ENCODE assay signal across 8 mouse cellular contexts in genomic region chr12:98258371-98258844, GRCm38 (mm10). TPM values are rescaled to one million over a fixed set of nuclear protein-coding genes. Genes with fewer than 3 reads are reported as not detected.
DNase-seq lines count a peak whose midpoint lies in the region; ATAC-seq lines count a peak whose summit lies in the region.

No protein-coding gene starts in this region.

- H3K27me3 ChIP-seq in heart, embryonic 10.5 days (ENCODE audit: insufficient read depth, poor library complexity, severe bottlenecking): no peaks in the 10 kb centered on the region
- no peaks in the 10 kb centered on the region for H3K27me3 ChIP-seq in intestine, embryonic 14.5 days (replicated peaks; ENCODE audit: control insufficient read depth, insufficient read depth, low read length)

- intact Hi-C loops in gastrocnemius, postnatal 14 days (cut with DNase I; ENCODE audit: low total_unique reads): no loop called here

- 1% methylated on average over 8 of the region's 8 CpGs for WGBS in heart, embryonic 10.5 days
- WGBS in intestine, embryonic 14.5 days: under 1% methylated on average over 8 of the region's 8 CpGs

- peaks cover 4% of the 10 kb centered on the region for H3K4me1 ChIP-seq in heart, embryonic 10.5 days
- no peaks in the 10 kb centered on the region for H3K4me1 ChIP-seq in intestine, embryonic 14.5 days (replicated peaks; ENCODE audit: control insufficient read depth, insufficient read depth, low read length)

- H3K4me3 ChIP-seq in heart, embryonic 10.5 days: peak overlapping the region; percentile 91
- H3K4me3 ChIP-seq in intestine, embryonic 14.5 days (ENCODE audit: low read depth, low read length): peak overlapping the region; percentile 91

- H3K9me3 ChIP-seq in heart, embryonic 10.5 days: no peaks in the 10 kb centered on the region
- no peaks in the 10 kb centered on the region for H3K9me3 ChIP-seq in intestine, embryonic 14.5 days (ENCODE audit: control insufficient read depth, low read length)

- H3K27ac ChIP-seq in heart, embryonic 10.5 days: peak overlapping the region; percentile 99
- peak overlapping the region; percentile 94 for H3K27ac ChIP-seq in intestine, embryonic 14.5 days (ENCODE audit: low read depth)

- peaks cover 4% of the 10 kb centered on the region for H3K36me3 ChIP-seq in heart, embryonic 10.5 days
- H3K36me3 ChIP-seq in intestine, embryonic 14.5 days (ENCODE audit: control insufficient read depth, insufficient read depth, low read length): peaks cover 4% of the 10 kb centered on the region; the same call in 1 of the 2 replicates

- DNase-seq in heart, embryonic 10.5 days (ENCODE audit: low spot score): no peak
- no peak for DNase-seq in heart, postnatal 4 days
- peak; percentile 24 for DNase-seq in c-Kit-positive CD71-positive TER-119-positive erythroid progenitor cells, embryonic 14.5 days (ENCODE audit: low spot score)
- DNase-seq in intestine, embryonic 14.5 days (ENCODE audit: low spot score): no peak
- DNase-seq in ovary, postnatal 14 days (ENCODE audit: low spot score): no peak
- DNase-seq in gastrocnemius, postnatal 14 days: no peak
- no peak for DNase-seq in gastrocnemius, postnatal 4 days (ENCODE audit: low spot score in 2 of 2)

- ATAC-seq in intestine, embryonic 14.5 days (replicated peaks; ENCODE audit: low FRiP score, low TSS enrichment, low read depth): no peak; the same call in 1 of the 2 replicates
- 0 out of 2 replicates have a peak, but pooled peaks have one; percentile 5 for ATAC-seq in megakaryocyte-erythroid progenitor cell, adult 5-6 weeks (replicated peaks; ENCODE audit: low FRiP score, low TSS enrichment, poor library complexity, severe bottlenecking)

- peak overlapping the region; percentile 62 for H3K4me2 ChIP-seq in intestine, embryonic 14.5 days (ENCODE audit: low read length)

- peak overlapping the region; percentile 98 for H3K9ac ChIP-seq in intestine, embryonic 14.5 days (ENCODE audit: low read length)

RNA-seq across cellular contexts. Expression of gene Galc, which starts 0.9 kb away (rescaled TPM):
- 9.7 and 11.2 TPM in 2 replicates for polyA plus RNA-seq in heart, embryonic 10.5 days (2016; fragmentation: Nextera tagmentation; extraction: Ambion mirVana)
- total RNA-seq in heart, postnatal 4 days (2021): 10 to 100 TPM; 10.5 to 11.4 TPM
- 8.9 and 10.4 TPM in 2 replicates for polyA plus RNA-seq in intestine, embryonic 14.5 days (2014; fragmentation: Nextera tagmentation; extraction: Ambion mirVana)
- 3.7 and 5.4 TPM in 2 replicates for total RNA-seq in megakaryocyte-erythroid progenitor cell, adult 5-6 weeks (2014; fragmentation: Nextera tagmentation)
- total RNA-seq in megakaryocyte-erythroid progenitor cell, adult 5-6 weeks (2017): 4.6 and 7.5 TPM in 2 replicates
- total RNA-seq in gastrocnemius, postnatal 14 days (2021): 1 to 10 TPM; 3.5 to 3.6 TPM
- total RNA-seq in gastrocnemius, postnatal 4 days (2021): 1 to 10 TPM; 5.5 to 6.0 TPM

RNA-seq across cellular contexts. Expression of gene Gpr65, which starts 10.0 kb away (rescaled TPM):
- 0.11 and 0.34 TPM in 2 replicates for polyA plus RNA-seq in heart, embryonic 10.5 days (2016; fragmentation: Nextera tagmentation; extraction: Ambion mirVana)
- total RNA-seq in heart, postnatal 4 days (2021): under 1 TPM; 0.38 to 0.50 TPM
- 2.5 and 2.7 TPM in 2 replicates for polyA plus RNA-seq in intestine, embryonic 14.5 days (2014; fragmentation: Nextera tagmentation; extraction: Ambion mirVana)
- 0.92 and 3.0 TPM in 2 replicates for total RNA-seq in megakaryocyte-erythroid progenitor cell, adult 5-6 weeks (2014; fragmentation: Nextera tagmentation)
- total RNA-seq in megakaryocyte-erythroid progenitor cell, adult 5-6 weeks (2017): 1.7 and 3.4 TPM in 2 replicates
- total RNA-seq in gastrocnemius, postnatal 14 days (2021): under 1 TPM; 0.10 to 0.24 TPM
- under 1 TPM; 0.25 to 0.57 TPM for total RNA-seq in gastrocnemius, postnatal 4 days (2021)
